Comparison of ENCODE assay signal across 17 mouse cellular contexts in the genomic region with DNA sequence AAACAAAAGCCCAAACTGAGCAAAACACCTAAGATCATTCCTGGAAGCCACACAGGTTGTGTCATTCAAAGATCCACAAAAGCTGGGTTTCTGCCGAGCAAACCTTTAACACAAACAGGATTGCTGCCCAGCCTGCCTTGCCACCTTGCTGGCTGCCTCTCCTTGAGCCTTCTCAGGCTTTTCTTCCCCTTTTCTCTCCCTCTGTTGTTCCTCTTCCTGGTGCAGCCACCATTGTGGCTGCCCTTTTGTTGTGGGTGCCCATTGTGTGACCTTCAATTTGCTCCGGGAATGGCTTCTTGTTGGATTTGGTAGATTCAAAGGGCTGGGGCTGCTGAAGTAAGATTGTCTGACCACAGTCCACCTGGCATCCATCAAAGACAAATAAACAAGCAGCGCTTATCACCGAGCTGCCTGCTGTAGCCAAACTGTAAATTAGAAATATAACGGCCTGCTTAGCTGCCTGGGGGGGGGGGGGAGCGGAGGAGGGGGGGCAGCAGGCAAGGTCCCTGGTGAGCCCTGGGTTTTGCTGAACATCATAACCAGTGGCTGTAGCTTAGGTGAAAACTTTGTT.
DNase-seq lines count a peak whose midpoint lies in the region; ATAC-seq lines count a peak whose summit lies in the region.
"Had no signal": no experiment of that assay in that cellular context is flagged by ENCODE, and none has a peak within 500 bp of the region (broad histone marks: within the 10 kb centered on the region; RNA-seq: fewer than 3 reads in every experiment).

No protein-coding gene starts in this region.

- peaks cover 9% of the 10 kb centered on the region for H3K4me1 ChIP-seq in hindbrain, embryonic 13.5 days (replicated peaks)
- peaks cover 11% of the 10 kb centered on the region for H3K4me1 ChIP-seq in hindbrain, embryonic 12.5 days
- peaks cover 11% of the 10 kb centered on the region for H3K4me1 ChIP-seq in liver, embryonic 13.5 days (replicated peaks)

- H3K4me3 ChIP-seq in hindbrain, embryonic 13.5 days, result no peak overlapping the region
- no peak overlapping the region for H3K4me3 ChIP-seq in hindbrain, embryonic 12.5 days
- H3K4me3 ChIP-seq in liver, embryonic 13.5 days (replicated peaks), result no peak overlapping the region
- H3K4me3 ChIP-seq: forebrain, embryonic 13.5 days had no signal

- H3K4me2 ChIP-seq in hindbrain, embryonic 13.5 days, result no peak overlapping the region
- no peak overlapping the region for H3K4me2 ChIP-seq in hindbrain, embryonic 12.5 days (replicated peaks)
- no peak overlapping the region for H3K4me2 ChIP-seq in liver, embryonic 13.5 days
- H3K4me2 ChIP-seq: forebrain, embryonic 13.5 days had no signal

- peak overlapping the region; percentile 61 for H3K27ac ChIP-seq in hindbrain, embryonic 13.5 days
- no peak overlapping the region for H3K27ac ChIP-seq in hindbrain, embryonic 12.5 days
- H3K27ac ChIP-seq in liver, embryonic 13.5 days, result no peak overlapping the region
- H3K27ac ChIP-seq: forebrain, embryonic 13.5 days; macrophage had no signal

- H3K27me3 ChIP-seq in hindbrain, embryonic 13.5 days, result no peaks in the 10 kb centered on the region
- no peaks in the 10 kb centered on the region for H3K27me3 ChIP-seq in hindbrain, embryonic 12.5 days
- H3K27me3 ChIP-seq in liver, embryonic 13.5 days, result no peaks in the 10 kb centered on the region
- H3K27me3 ChIP-seq: forebrain, embryonic 13.5 days had no signal

- no peak for ATAC-seq in hindbrain, embryonic 13.5 days (ENCODE audit: low FRiP score)
- ATAC-seq in hindbrain, embryonic 12.5 days (ENCODE audit: low FRiP score), result no peak
- peak; percentile 96 for ATAC-seq in granulocyte monocyte progenitor cell, adult 5-6 weeks (replicated peaks; ENCODE audit: poor library complexity, severe bottlenecking)
- peak; percentile 39; the same call in 1 of the 2 replicates for ATAC-seq in liver, embryonic 13.5 days (ENCODE audit: low read depth)
- ATAC-seq: forebrain, embryonic 13.5 days had no signal

- peak; percentile 37 for DNase-seq in 416B (ENCODE audit: low read depth)
- no peak for DNase-seq in liver, embryonic 13.5 days
- no peak for DNase-seq in spleen, adult 18-20 months
- DNase-seq in c-Kit-positive CD71-positive TER-119-positive erythroid progenitor cells, embryonic 14.5 days (ENCODE audit: low spot score), result no peak
- DNase-seq in frontal cortex, postnatal 36 days (ENCODE audit: low spot score in 2 of 2), result no peak
- DNase-seq: adrenal gland, postnatal 10 days; B cell, adult 2 months; cerebellum, postnatal 14 days; heart, postnatal 10 days; kidney, adult 18-20 months; kidney, postnatal 4 days; thymus, postnatal 14 days had no signal

- 23% methylated on average over 6 of the region's 6 CpGs for WGBS in hindbrain, embryonic 13.5 days
- WGBS in hindbrain, embryonic 12.5 days, result 15% methylated on average over 5 of the region's 6 CpGs
- 17% methylated on average over 6 of the region's 6 CpGs for WGBS in liver, embryonic 13.5 days (ENCODE audit: insufficient replicate concordance)

- no peaks in the 10 kb centered on the region for H3K9me3 ChIP-seq in hindbrain, embryonic 13.5 days
- H3K9me3 ChIP-seq in hindbrain, embryonic 12.5 days (replicated peaks), result no peaks in the 10 kb centered on the region
- H3K9me3 ChIP-seq in liver, embryonic 13.5 days (replicated peaks), result no peaks in the 10 kb centered on the region
- H3K9me3 ChIP-seq: forebrain, embryonic 13.5 days had no signal

- H3K36me3 ChIP-seq in hindbrain, embryonic 13.5 days, result no peaks in the 10 kb centered on the region
- no peaks in the 10 kb centered on the region for H3K36me3 ChIP-seq in hindbrain, embryonic 12.5 days
- no peaks in the 10 kb centered on the region for H3K36me3 ChIP-seq in liver, embryonic 13.5 days

- no peak overlapping the region for H3K9ac ChIP-seq in hindbrain, embryonic 13.5 days
- H3K9ac ChIP-seq in hindbrain, embryonic 12.5 days, result no peak overlapping the region
- H3K9ac ChIP-seq in liver, embryonic 13.5 days, result no peak overlapping the region
- H3K9ac ChIP-seq: forebrain, embryonic 13.5 days had no signal

Comparison
In these comparisons a context has a peak if more than half of its experiments do, and no peak if none do; other contexts are left out.
1. ATAC-seq: peak in granulocyte monocyte progenitor cell, adult 5-6 weeks (single experiment) and liver, embryonic 13.5 days (single experiment); none in hindbrain, embryonic 13.5 days (single experiment) and hindbrain, embryonic 12.5 days (single experiment).